Mouse (Mus musculus) splenic B cell, adult 2 months (primary cell): ENCODE results near the gene Rnf169.

Source experiments
- DNase-seq: peaks from one replicate; pipeline ENCODE4 v3.0.0-alpha.2; 2011; ENCODE audit warnings: low read depth, low spot score
- H3K27me3 ChIP-seq: 2 replicates; pipeline ENCODE4 v1.6.1; 2012; ENCODE audit warnings: mild to moderate bottlenecking, low read length, moderate library complexity, mixed read lengths; ENCODE audit not compliant: control insufficient read depth, poor library complexity, insufficient read depth, severe bottlenecking
- H3K36me3 ChIP-seq: 2 replicates; pipeline ENCODE4 v1.6.1; 2012; ENCODE audit warnings: mild to moderate bottlenecking, low read length, moderate library complexity, mixed read lengths; ENCODE audit not compliant: control insufficient read depth, poor library complexity, insufficient read depth, severe bottlenecking

Gene Rnf169

DNA sequence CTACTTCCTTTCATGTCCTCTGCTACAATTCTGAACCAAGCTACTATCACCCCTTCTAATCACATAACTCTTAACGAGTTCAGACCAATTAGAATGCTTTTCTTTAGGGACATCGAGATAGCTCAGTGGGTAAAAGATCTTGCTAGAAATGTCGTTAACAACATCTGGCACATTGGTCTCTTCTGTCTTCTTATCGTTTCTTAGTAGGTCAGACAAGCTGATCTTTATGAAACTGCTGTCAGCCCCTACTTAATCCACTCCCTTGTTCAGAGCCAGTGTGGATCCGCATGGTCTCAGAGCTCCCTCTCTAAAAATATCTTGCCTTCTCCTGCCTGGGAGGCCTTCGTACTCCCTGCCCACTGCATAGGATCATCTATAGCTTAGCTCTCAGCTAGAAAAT, 106.3 kb downstream of the Rnf169 start:
- no peak for DNase-seq
- no peaks in the 10 kb centered on the region for H3K36me3 ChIP-seq
- H3K27me3 ChIP-seq, result no peaks in the 10 kb centered on the region
